Mouse (Mus musculus): ENCODE data around the gene Tmbim6.

DNA sequence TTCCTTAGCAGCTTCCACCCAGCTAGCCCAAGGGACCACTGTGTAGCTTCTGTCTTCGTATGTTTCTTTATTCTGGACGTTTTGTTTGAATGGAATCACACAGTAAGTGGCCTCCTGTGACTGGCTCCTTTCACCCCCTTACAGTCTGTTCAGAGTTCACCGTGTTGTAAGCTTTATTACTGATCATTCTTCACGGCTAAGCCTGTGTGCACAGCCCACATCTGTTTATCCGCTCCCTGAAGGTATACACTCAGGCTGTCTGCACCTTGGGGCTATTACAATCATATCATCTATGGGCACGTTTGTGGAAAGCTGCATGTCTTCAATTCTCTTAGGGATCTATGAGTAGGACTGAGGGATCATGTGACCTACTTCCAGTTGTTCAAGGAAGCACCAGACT is 52.9 kb downstream of the Tmbim6 start:
- TF ChIP-seq CTCF (IDR thresholded peaks at IDR 0.05; ENCODE audit: control insufficient read depth, insufficient read depth, insufficient read length) (no peak), MYOD1 (IDR thresholded peaks at IDR 0.05; ENCODE audit: control insufficient read depth, insufficient read length, low read depth) (no peak), MAX (IDR thresholded peaks at IDR 0.05) (no peak), FOSL1 (IDR thresholded peaks at IDR 0.05; ENCODE audit: insufficient read depth, low read length, poor library complexity, severe bottlenecking) (no peak), USF1 (IDR thresholded peaks at IDR 0.05; ENCODE audit: low read depth) (no peak), MYOG (IDR thresholded peaks at IDR 0.05; ENCODE audit: control insufficient read depth, extremely low read depth, insufficient read length) (no peak)
